8 mouse cellular contexts compared by ENCODE assay signal in genomic region chr7:125475601-125476251, GRCm38 (mm10). TPM values are rescaled to one million over a fixed set of nuclear protein-coding genes. Genes with fewer than 3 reads are reported as not detected.
DNase-seq lines count a peak whose midpoint lies in the region; ATAC-seq lines count a peak whose summit lies in the region.

No protein-coding gene starts in this region.

- no peak overlapping the region for H3K4me3 ChIP-seq in forebrain, embryonic 16.5 days (replicated peaks; ENCODE audit: low read length)
- H3K4me3 ChIP-seq in hindbrain, embryonic 16.5 days (ENCODE audit: low read length): no peak overlapping the region
- H3K4me3 ChIP-seq in midbrain, embryonic 15.5 days: no peak overlapping the region

- peak; percentile 54 for ATAC-seq in forebrain, embryonic 16.5 days
- ATAC-seq in hindbrain, embryonic 16.5 days: peak; percentile 67
- ATAC-seq in midbrain, embryonic 15.5 days (replicated peaks): 0 out of 2 replicates have a peak, but pooled peaks have one; percentile 26
- ATAC-seq in megakaryocyte progenitor cell, adult 5-6 weeks (replicated peaks; ENCODE audit: poor library complexity): no peak

- peaks cover 22% of the 10 kb centered on the region for H3K4me1 ChIP-seq in forebrain, embryonic 16.5 days (replicated peaks; ENCODE audit: control insufficient read depth, insufficient read depth, low read length)
- H3K4me1 ChIP-seq in hindbrain, embryonic 16.5 days (ENCODE audit: control insufficient read depth, insufficient read depth, low read depth, low read length): peaks cover 14% of the 10 kb centered on the region
- peaks cover 13% of the 10 kb centered on the region for H3K4me1 ChIP-seq in midbrain, embryonic 15.5 days

- H3K36me3 ChIP-seq in forebrain, embryonic 16.5 days (ENCODE audit: control insufficient read depth, insufficient read depth): peaks cover 2% of the 10 kb centered on the region; the same call in 1 of the 2 replicates
- peaks cover 3% of the 10 kb centered on the region; the same call in 1 of the 2 replicates for H3K36me3 ChIP-seq in hindbrain, embryonic 16.5 days (ENCODE audit: control insufficient read depth, insufficient read depth, low read length)
- 0 out of 2 replicates have a peak, but pooled peaks cover 1% of the 10 kb centered on the region for H3K36me3 ChIP-seq in midbrain, embryonic 15.5 days (replicated peaks)

- 31% methylated on average over 11 of the region's 11 CpGs for WGBS in forebrain, embryonic 16.5 days
- 52% methylated on average over 11 of the region's 11 CpGs for WGBS in hindbrain, embryonic 16.5 days
- 52% methylated on average over 11 of the region's 11 CpGs for WGBS in midbrain, embryonic 15.5 days

- peak overlapping the region; percentile 56; the same call in 1 of the 2 replicates for H3K27ac ChIP-seq in forebrain, embryonic 16.5 days (ENCODE audit: low read length)
- peak overlapping the region; percentile 19 for H3K27ac ChIP-seq in hindbrain, embryonic 16.5 days (ENCODE audit: low read depth, low read length)
- H3K27ac ChIP-seq in midbrain, embryonic 15.5 days: peak overlapping the region; percentile 31; the same call in 1 of the 2 replicates

- no peak overlapping the region; the same call in 1 of the 2 replicates for H3K9ac ChIP-seq in forebrain, embryonic 16.5 days (replicated peaks; ENCODE audit: low read depth, low read length)
- no peak overlapping the region for H3K9ac ChIP-seq in hindbrain, embryonic 16.5 days (ENCODE audit: low read depth, low read length)
- H3K9ac ChIP-seq in midbrain, embryonic 15.5 days: no peak overlapping the region

- H3K4me2 ChIP-seq in forebrain, embryonic 16.5 days (ENCODE audit: low read length): no peak overlapping the region
- no peak overlapping the region for H3K4me2 ChIP-seq in hindbrain, embryonic 16.5 days (ENCODE audit: low read length)
- no peak overlapping the region for H3K4me2 ChIP-seq in midbrain, embryonic 15.5 days

- no peaks in the 10 kb centered on the region for H3K27me3 ChIP-seq in forebrain, embryonic 16.5 days (replicated peaks; ENCODE audit: control insufficient read depth, insufficient read depth, low read length)
- no peaks in the 10 kb centered on the region for H3K27me3 ChIP-seq in hindbrain, embryonic 16.5 days (replicated peaks; ENCODE audit: control insufficient read depth, insufficient read depth, low read length)
- H3K27me3 ChIP-seq in midbrain, embryonic 15.5 days (replicated peaks): no peaks in the 10 kb centered on the region

- DNase-seq in right cerebral cortex, postnatal 4 days: peak; percentile 9
- DNase-seq in right cerebral cortex, postnatal 25 days: no peak
- no peak for DNase-seq in adrenal gland, adult (ENCODE audit: inconsistent age in 2 of 2, low spot score in 1 of 2)
- no peak for DNase-seq in frontal cortex, postnatal 36 days (ENCODE audit: low spot score in 2 of 2)

- no peaks in the 10 kb centered on the region for H3K9me3 ChIP-seq in forebrain, embryonic 16.5 days (ENCODE audit: control insufficient read depth, low read length)
- H3K9me3 ChIP-seq in hindbrain, embryonic 16.5 days (ENCODE audit: control insufficient read depth, low read length): no peaks in the 10 kb centered on the region
- no peaks in the 10 kb centered on the region for H3K9me3 ChIP-seq in midbrain, embryonic 15.5 days

RNA-seq across cellular contexts. Expression of gene Nsmce1, which starts 15.7 kb away (rescaled TPM):
- polyA plus RNA-seq in forebrain, embryonic 16.5 days (2015; fragmentation: Nextera tagmentation; extraction: Ambion mirVana): 114 and 120 TPM in 2 replicates
- 85.4 and 91.2 TPM in 2 replicates for polyA plus RNA-seq in hindbrain, embryonic 16.5 days (2015; fragmentation: Nextera tagmentation; extraction: Ambion mirVana)
- polyA plus RNA-seq in midbrain, embryonic 15.5 days (2015; fragmentation: Nextera tagmentation; extraction: Ambion mirVana): 88.3 and 92.3 TPM in 2 replicates
- total RNA-seq in megakaryocyte progenitor cell, adult 5-6 weeks (2015): 76.9 and 80.9 TPM in 2 replicates
- total RNA-seq in megakaryocyte progenitor cell, adult 5-6 weeks (2017): 71.8 and 77.2 TPM in 2 replicates

RNA-seq across cellular contexts. Expression of gene Kdm8, which starts 31.2 kb away (rescaled TPM):
- 4.5 and 4.8 TPM in 2 replicates for polyA plus RNA-seq in forebrain, embryonic 16.5 days (2015; fragmentation: Nextera tagmentation; extraction: Ambion mirVana)
- 5.2 TPM in 2 replicates for polyA plus RNA-seq in hindbrain, embryonic 16.5 days (2015; fragmentation: Nextera tagmentation; extraction: Ambion mirVana)
- 5.1 and 5.2 TPM in 2 replicates for polyA plus RNA-seq in midbrain, embryonic 15.5 days (2015; fragmentation: Nextera tagmentation; extraction: Ambion mirVana)
- total RNA-seq in megakaryocyte progenitor cell, adult 5-6 weeks (2015): 3.5 and 3.7 TPM in 2 replicates
- 5.8 and 8.0 TPM in 2 replicates for total RNA-seq in megakaryocyte progenitor cell, adult 5-6 weeks (2017)
